Mouse (Mus musculus): ENCODE measurements around the gene Clta. TPM values are rescaled to one million over a fixed set of nuclear protein-coding genes. Genes with fewer than 3 reads are reported as not detected.
A peak's percentile ranks its signal among the peaks of the same experiment; 100 is the strongest.

Clta gene
- polyA plus RNA-seq, 1 experiment from 2014 or later = 273 TPM

DNA sequence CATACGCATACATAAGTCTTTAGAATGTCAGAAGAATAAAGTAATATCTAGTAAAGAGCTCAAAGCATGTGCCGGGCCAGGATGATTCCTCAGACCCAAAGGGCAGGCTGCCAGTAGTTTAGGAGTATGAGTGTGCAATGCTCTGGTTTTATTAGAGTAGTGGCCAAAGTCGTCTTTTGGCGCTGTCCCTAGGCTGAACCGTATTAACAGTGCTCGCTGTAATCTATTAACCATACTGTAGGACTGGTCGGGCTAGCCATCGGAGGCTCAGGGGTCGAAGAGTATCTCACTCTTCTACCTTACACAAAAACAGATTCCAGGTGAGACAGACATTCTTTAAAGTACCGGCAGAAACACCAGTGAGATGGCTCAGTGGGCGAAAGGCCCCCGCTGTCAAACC, 12.5 kb downstream of the Clta start:
- ATAC-seq (replicated peaks; ENCODE audit: insufficient number of reproducible peaks, low FRiP score, low TSS enrichment, low read depth) (no peak), DNase-seq (ENCODE audit: low spot score) (no peak)
- 93% methylated on average over 12 of the region's 12 CpGs for WGBS
- no peaks in the 10 kb centered on the region for H3K4me1 ChIP-seq (ENCODE audit: control insufficient read depth, insufficient read depth, low read length)
- peaks cover 3% of the 10 kb centered on the region for H3K36me3 ChIP-seq (replicated peaks; ENCODE audit: control insufficient read depth, insufficient read depth, low read depth, low read length)
- no peaks in the 10 kb centered on the region for H3K9me3 ChIP-seq (replicated peaks; ENCODE audit: control insufficient read depth, low read length)
- H3K27me3 ChIP-seq (ENCODE audit: control insufficient read depth, insufficient read depth, low read length) = no peaks in the 10 kb centered on the region
- no peak overlapping the region for H3K9ac ChIP-seq (replicated peaks; ENCODE audit: low read length)
- no peak overlapping the region for H3K27ac ChIP-seq (replicated peaks; ENCODE audit: low read depth, low read length)
- H3K4me3 ChIP-seq (ENCODE audit: low read depth, low read length) = no peak overlapping the region
- no peak overlapping the region for H3K4me2 ChIP-seq (ENCODE audit: low read depth, low read length)

DNA sequence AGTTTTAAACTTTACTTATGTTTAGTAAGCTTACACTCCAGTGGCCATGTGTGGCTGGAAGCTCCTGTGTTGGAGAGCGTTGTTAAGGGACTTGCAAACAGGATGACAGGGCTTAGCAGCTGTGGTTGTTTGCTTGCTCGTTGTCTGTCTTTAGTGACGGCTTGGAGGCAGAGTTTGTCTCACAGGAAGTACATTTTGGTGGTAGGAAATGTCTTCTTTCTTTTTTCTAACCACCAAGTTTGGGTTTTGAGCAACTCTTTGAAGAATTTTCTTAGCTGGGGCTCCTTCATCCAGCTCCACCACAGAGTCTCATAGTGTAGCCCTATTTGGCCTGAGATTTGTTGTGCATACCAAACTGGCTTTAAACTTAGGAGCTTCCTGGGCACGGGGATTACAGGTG, 18.1 kb downstream of the Clta start:
- 90% methylated on average over 4 of the region's 4 CpGs for WGBS
- Histone ChIP-seq H3K4me3 (ENCODE audit: low read depth, low read length) (no peak overlapping the region), H3K4me1 (ENCODE audit: control insufficient read depth, insufficient read depth, low read length) (no peaks in the 10 kb centered on the region), H3K9me3 (replicated peaks; ENCODE audit: control insufficient read depth, low read length) (no peaks in the 10 kb centered on the region), H3K9ac (replicated peaks; ENCODE audit: low read length) (no peak overlapping the region), H3K4me2 (ENCODE audit: low read depth, low read length) (no peak overlapping the region), H3K36me3 (replicated peaks; ENCODE audit: control insufficient read depth, insufficient read depth, low read depth, low read length) (peaks cover 14% of the 10 kb centered on the region), H3K27ac (replicated peaks; ENCODE audit: low read depth, low read length) (no peak overlapping the region), H3K27me3 (ENCODE audit: control insufficient read depth, insufficient read depth, low read length) (no peaks in the 10 kb centered on the region)
- DNase-seq (ENCODE audit: low spot score) (no peak), ATAC-seq (replicated peaks; ENCODE audit: insufficient number of reproducible peaks, low FRiP score, low TSS enrichment, low read depth) (no peak)

DNA sequence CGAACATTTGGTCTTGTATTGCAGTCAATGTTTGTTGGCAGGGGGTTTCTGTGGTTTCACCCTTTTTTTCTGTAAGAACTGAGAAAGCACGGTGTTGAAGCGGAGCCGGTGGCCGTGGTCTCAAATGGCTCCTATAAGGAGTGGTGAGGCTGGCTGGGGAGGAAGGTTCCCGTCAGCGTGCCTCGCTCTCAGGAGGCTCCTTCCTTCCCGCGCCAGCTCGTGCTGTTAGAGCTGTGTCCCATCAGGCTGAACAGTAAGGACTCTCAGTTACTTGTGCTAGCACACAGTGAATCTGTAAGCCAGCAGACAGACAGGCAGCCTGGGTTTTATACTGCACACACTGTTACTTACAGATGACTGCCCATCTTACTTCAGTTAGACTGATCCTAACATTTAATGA, 18.5 kb downstream of the Clta start:
- Histone ChIP-seq H3K36me3 (replicated peaks; ENCODE audit: control insufficient read depth, insufficient read depth, low read depth, low read length) (peaks cover 14% of the 10 kb centered on the region), H3K4me1 (ENCODE audit: control insufficient read depth, insufficient read depth, low read length) (no peaks in the 10 kb centered on the region; the same call in 1 of the 2 replicates), H3K9ac (replicated peaks; ENCODE audit: low read length) (no peak overlapping the region), H3K27ac (replicated peaks; ENCODE audit: low read depth, low read length) (no peak overlapping the region), H3K4me2 (ENCODE audit: low read depth, low read length) (no peak overlapping the region), H3K9me3 (replicated peaks; ENCODE audit: control insufficient read depth, low read length) (no peaks in the 10 kb centered on the region), H3K27me3 (ENCODE audit: control insufficient read depth, insufficient read depth, low read length) (no peaks in the 10 kb centered on the region), H3K4me3 (ENCODE audit: low read depth, low read length) (no peak overlapping the region)
- WGBS = 93% methylated on average over 11 of the region's 11 CpGs
- DNase-seq (ENCODE audit: low spot score) (no peak), ATAC-seq (replicated peaks; ENCODE audit: insufficient number of reproducible peaks, low FRiP score, low TSS enrichment, low read depth) (no peak)

DNA sequence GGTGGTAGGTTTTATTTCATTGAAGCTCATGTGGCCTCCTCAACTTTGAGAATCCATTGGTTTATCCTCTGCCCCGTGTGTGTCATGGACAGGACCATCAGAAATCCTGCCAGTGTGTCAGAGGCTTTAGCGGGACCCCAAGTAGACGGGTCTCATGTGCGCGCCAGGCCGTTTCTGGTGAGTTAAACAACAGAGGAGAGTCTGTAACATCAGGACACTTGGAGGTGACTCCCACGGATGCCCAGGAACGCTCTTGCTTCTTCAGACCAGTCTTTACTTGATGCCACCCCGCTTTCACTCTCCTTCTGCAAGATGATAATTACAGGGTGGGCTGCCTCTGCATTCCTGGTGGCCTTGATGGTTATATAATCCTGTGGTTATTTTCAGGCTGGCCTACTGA, 19.4 kb downstream of the Clta start:
- 88% methylated on average over 9 of the region's 9 CpGs for WGBS
- H3K9me3 ChIP-seq (replicated peaks; ENCODE audit: control insufficient read depth, low read length) = no peaks in the 10 kb centered on the region
- peaks cover 14% of the 10 kb centered on the region for H3K36me3 ChIP-seq (replicated peaks; ENCODE audit: control insufficient read depth, insufficient read depth, low read depth, low read length)
- no peak overlapping the region for H3K4me3 ChIP-seq (ENCODE audit: low read depth, low read length)
- no peak overlapping the region for H3K9ac ChIP-seq (replicated peaks; ENCODE audit: low read length)
- ATAC-seq (replicated peaks; ENCODE audit: insufficient number of reproducible peaks, low FRiP score, low TSS enrichment, low read depth) (no peak), DNase-seq (ENCODE audit: low spot score) (no peak)
- no peaks in the 10 kb centered on the region for H3K27me3 ChIP-seq (ENCODE audit: control insufficient read depth, insufficient read depth, low read length)
- H3K4me2 ChIP-seq (ENCODE audit: low read depth, low read length) = no peak overlapping the region
- no peaks in the 10 kb centered on the region; the same call in 1 of the 2 replicates for H3K4me1 ChIP-seq (ENCODE audit: control insufficient read depth, insufficient read depth, low read length)
- H3K27ac ChIP-seq (replicated peaks; ENCODE audit: low read depth, low read length) = no peak overlapping the region

DNA sequence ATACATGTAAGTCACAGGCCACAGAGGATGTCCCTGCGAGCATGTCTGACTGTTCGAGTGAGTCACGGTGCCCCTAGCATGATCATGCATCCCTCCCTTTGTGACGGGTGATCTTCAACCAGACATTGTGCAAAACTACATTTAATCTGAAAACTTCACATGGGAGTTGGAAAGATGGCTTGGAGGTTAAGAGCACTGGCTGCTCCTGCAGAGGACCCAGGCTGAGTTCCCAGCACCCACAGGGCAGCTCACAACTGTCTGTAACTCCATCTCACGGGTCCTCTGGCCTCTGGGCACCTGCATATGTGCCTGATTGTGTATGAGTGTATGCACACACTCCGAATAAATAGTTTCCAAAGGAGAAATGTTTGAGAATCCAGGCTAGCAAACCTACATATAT, 20.0 kb downstream of the Clta start:
- Histone ChIP-seq H3K9ac (replicated peaks; ENCODE audit: low read length) (no peak overlapping the region), H3K9me3 (replicated peaks; ENCODE audit: control insufficient read depth, low read length) (no peaks in the 10 kb centered on the region), H3K27ac (replicated peaks; ENCODE audit: low read depth, low read length) (no peak overlapping the region), H3K4me1 (ENCODE audit: control insufficient read depth, insufficient read depth, low read length) (no peaks in the 10 kb centered on the region; the same call in 1 of the 2 replicates), H3K36me3 (replicated peaks; ENCODE audit: control insufficient read depth, insufficient read depth, low read depth, low read length) (peaks cover 14% of the 10 kb centered on the region), H3K4me3 (ENCODE audit: low read depth, low read length) (no peak overlapping the region), H3K4me2 (ENCODE audit: low read depth, low read length) (no peak overlapping the region), H3K27me3 (ENCODE audit: control insufficient read depth, insufficient read depth, low read length) (no peaks in the 10 kb centered on the region)
- DNase-seq (ENCODE audit: low spot score) (no peak), ATAC-seq (replicated peaks; ENCODE audit: insufficient number of reproducible peaks, low FRiP score, low TSS enrichment, low read depth) (no peak)
- WGBS = 94% methylated on average over 6 of the region's 6 CpGs

DNA sequence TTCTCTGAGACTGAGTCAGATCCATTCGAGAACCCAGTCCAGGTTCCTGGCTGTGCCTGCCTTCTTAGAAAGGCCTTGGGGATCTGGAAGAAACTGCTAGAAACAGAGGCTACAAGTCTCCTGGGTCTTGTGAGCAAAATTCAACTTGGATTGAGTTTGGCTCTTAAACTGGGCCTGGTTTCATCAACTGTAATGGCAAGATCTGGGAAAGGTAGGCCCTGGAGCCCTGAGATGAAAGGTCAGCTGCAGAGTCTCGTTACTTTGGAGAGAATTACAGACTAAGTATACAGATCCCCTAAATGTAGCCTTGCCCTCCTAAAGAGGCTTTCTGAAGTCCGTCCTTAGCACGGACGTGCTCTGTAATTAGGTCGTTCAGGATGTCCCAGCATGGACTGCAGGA, 21.3 kb downstream of the Clta start:
- Histone ChIP-seq H3K4me3 (ENCODE audit: low read depth, low read length) (no peak overlapping the region), H3K27me3 (ENCODE audit: control insufficient read depth, insufficient read depth, low read length) (no peaks in the 10 kb centered on the region), H3K4me1 (ENCODE audit: control insufficient read depth, insufficient read depth, low read length) (no peaks in the 10 kb centered on the region; the same call in 1 of the 2 replicates), H3K4me2 (ENCODE audit: low read depth, low read length) (no peak overlapping the region), H3K36me3 (replicated peaks; ENCODE audit: control insufficient read depth, insufficient read depth, low read depth, low read length) (peaks cover 14% of the 10 kb centered on the region), H3K9me3 (replicated peaks; ENCODE audit: control insufficient read depth, low read length) (no peaks in the 10 kb centered on the region), H3K27ac (replicated peaks; ENCODE audit: low read depth, low read length) (no peak overlapping the region), H3K9ac (replicated peaks; ENCODE audit: low read length) (no peak overlapping the region)
- WGBS = 88% methylated on average over 6 of the region's 6 CpGs
- no peak for DNase-seq (ENCODE audit: low spot score)
- ATAC-seq (replicated peaks; ENCODE audit: insufficient number of reproducible peaks, low FRiP score, low TSS enrichment, low read depth) = no peak

DNA sequence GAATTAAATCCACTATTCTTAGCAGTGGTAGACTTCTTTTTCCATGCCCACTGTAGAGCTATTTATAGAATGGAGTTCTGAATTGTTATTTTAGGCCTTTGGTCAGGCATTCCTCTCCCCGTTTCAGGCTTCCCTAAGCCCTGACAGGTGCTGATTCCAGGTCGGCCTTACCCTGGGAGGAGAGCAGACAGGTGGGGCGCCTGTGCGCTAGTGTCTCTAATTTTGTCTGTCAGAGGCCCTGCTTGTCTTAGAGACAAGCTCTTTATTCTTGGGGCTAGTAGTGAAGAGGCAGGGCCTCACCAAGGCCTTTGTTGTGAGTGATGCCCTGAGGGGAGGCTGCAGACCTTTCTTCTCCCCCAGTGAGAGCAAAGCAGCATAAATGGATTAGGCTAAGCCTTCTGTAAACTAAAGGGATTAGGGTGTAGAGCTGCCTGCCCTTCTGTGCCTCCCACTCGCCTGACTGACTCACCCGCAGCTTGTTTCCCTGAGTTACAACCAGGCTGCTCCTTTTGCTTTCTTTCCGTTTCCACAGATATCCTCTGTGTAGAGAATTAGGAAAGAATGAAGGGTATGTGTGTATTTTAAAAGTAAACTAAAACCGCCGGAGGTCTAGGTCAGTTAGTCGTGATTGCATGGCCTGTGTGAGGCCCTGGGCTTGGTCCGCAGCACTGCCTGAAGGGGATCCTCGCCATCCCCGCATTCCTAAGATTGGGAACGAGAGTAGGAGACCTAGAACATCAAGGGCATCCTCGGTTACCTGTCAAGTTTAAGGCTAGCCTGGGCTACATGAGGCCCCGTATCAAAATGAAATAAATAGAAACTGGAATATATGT, 24.3 kb downstream of the Clta start:
- ATAC-seq (replicated peaks; ENCODE audit: insufficient number of reproducible peaks, low FRiP score, low TSS enrichment, low read depth) (peak; percentile 44; the same call in 1 of the 2 replicates), DNase-seq (ENCODE audit: low spot score) (peak; percentile 56)
- no peak overlapping the region for H3K9ac ChIP-seq (replicated peaks; ENCODE audit: low read length)
- H3K9me3 ChIP-seq (replicated peaks; ENCODE audit: control insufficient read depth, low read length) = no peaks in the 10 kb centered on the region
- H3K4me3 ChIP-seq (ENCODE audit: low read depth, low read length) = no peak overlapping the region
- H3K4me1 ChIP-seq (ENCODE audit: control insufficient read depth, insufficient read depth, low read length) = no peaks in the 10 kb centered on the region; the same call in 1 of the 2 replicates
- no peak overlapping the region for H3K27ac ChIP-seq (replicated peaks; ENCODE audit: low read depth, low read length)
- H3K36me3 ChIP-seq (replicated peaks; ENCODE audit: control insufficient read depth, insufficient read depth, low read depth, low read length) = peaks cover 14% of the 10 kb centered on the region
- no peak overlapping the region for H3K4me2 ChIP-seq (ENCODE audit: low read depth, low read length)
- WGBS = 40% methylated on average over 16 of the region's 16 CpGs
- no peaks in the 10 kb centered on the region for H3K27me3 ChIP-seq (ENCODE audit: control insufficient read depth, insufficient read depth, low read length)

DNA sequence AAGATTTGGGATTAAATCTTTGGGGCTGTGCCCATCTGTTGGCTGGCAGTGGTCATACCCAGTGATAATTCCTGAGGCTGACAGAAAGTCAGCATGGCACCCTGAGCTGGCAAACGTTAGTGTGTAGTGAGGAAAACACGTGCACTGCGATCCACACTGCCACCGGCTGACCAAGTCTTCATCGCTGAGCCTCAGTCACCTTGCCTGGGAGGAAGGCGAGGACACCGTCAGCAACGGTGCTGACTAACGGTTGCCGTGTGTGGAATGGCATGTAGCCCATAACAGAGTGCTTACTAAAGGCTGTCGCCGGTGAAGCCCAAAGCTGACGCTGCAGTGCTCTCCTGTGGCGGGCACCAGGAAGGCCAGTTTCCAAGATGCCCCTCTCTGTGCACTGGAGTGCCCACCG, 25.4 kb downstream of the Clta start:
- DNase-seq (ENCODE audit: low spot score) = no peak
- no peaks in the 10 kb centered on the region for H3K27me3 ChIP-seq (ENCODE audit: control insufficient read depth, insufficient read depth, low read length)
- WGBS = 93% methylated on average over 15 of the region's 15 CpGs
- H3K9ac ChIP-seq (replicated peaks; ENCODE audit: low read length) = no peak overlapping the region
- ATAC-seq (replicated peaks; ENCODE audit: insufficient number of reproducible peaks, low FRiP score, low TSS enrichment, low read depth) = no peak
- no peaks in the 10 kb centered on the region; the same call in 1 of the 2 replicates for H3K4me1 ChIP-seq (ENCODE audit: control insufficient read depth, insufficient read depth, low read length)
- H3K36me3 ChIP-seq (replicated peaks; ENCODE audit: control insufficient read depth, insufficient read depth, low read depth, low read length) = peaks cover 14% of the 10 kb centered on the region
- no peaks in the 10 kb centered on the region for H3K9me3 ChIP-seq (replicated peaks; ENCODE audit: control insufficient read depth, low read length)
- no peak overlapping the region for H3K27ac ChIP-seq (replicated peaks; ENCODE audit: low read depth, low read length)
- no peak overlapping the region for H3K4me2 ChIP-seq (ENCODE audit: low read depth, low read length)
- H3K4me3 ChIP-seq (ENCODE audit: low read depth, low read length) = no peak overlapping the region
